Mouse (Mus musculus): ENCODE data around the gene Klk11.

Klk11 gene

GRCm38 (mm10) chr7:43774364-43774763 lies at the start of gene Klk11:
Gene Klk11 (plus strand): TSS chr7:43774604.
- no peak for DNase-seq (ENCODE audit: low spot score)

DNA sequence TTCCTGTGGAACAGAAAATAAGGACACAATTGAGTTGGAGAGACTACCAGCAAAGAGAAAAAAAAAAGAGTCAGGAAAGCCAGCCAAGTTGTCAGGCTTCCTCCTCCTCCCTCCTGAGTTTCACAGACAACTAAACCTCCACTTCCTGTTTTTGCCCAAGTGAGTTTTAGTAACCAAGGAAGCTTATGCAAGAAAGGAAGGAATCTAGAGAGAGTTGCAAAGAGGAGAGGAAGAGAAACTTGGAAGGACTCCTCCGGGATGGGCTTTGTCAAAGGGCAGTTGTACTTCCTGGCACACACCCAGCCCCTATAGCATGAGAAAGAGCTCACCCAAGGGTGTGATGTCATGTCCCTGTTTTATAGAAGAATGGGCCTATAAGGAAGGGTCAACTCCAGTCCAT lies 26.6 kb upstream of the Klk11 start:
- no peak for DNase-seq (ENCODE audit: low spot score)

GRCm38 (mm10) chr7:43752806-43753205 lies 21.6 kb upstream of the Klk11 start:
- DNase-seq (ENCODE audit: low spot score): no peak

DNA sequence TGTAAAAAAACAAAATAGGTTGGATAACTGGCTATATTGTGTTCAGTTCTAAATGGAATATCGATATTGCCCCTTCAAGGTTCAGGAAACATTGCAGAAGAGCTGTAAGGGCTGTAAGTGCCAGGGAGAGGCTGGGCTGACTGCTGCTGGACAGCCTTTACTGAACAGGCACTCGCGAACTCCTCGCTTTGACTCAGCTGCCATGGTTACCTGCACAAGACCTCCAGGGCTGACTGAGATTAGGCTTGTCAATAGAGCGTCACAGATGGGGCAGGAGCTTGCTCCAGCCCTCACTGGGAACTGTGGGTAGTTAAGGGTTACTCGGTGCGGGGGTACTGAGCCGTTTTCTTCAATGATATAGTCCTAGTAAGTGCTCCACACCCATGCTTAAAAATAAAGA lies 7.9 kb upstream of the Klk11 start:
- DNase-seq (ENCODE audit: low spot score): no peak

GRCm38 (mm10) chr7:43768597-43768996 lies 5.8 kb upstream of the Klk11 start, which contains the start of gene Klk12:
Gene Klk12 (plus strand): TSS chr7:43768897.
- no peak for DNase-seq (ENCODE audit: low spot score)

GRCm38 (mm10) chr7:43769636-43770035 lies 4.8 kb upstream of the Klk11 start:
- DNase-seq (ENCODE audit: low spot score): no peak

- DNase-seq (ENCODE audit: low spot score): no peak
These were observed 3.7 kb upstream of the Klk11 start for GRCm38 (mm10) chr7:43770701-43771100.

DNA sequence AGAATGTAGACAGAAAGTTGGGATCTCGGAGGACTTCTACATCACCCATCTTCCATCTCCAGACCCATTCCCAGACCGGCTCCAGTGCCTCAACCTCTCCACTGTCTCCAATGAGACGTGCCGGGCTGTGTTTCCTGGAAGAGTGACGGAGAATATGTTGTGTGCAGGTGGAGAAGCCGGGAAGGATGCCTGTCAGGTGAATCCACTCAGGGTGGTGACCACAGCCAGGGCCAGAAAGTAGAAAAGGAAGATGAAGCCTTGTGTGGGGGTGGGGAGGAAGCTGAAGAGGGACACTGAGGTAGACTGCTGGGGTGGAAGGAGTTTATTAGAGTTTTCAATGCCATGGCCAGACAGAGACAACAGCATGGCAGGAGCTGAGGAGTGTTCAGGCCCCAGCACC lies 2.5 kb upstream of the Klk11 start:
- DNase-seq (ENCODE audit: low spot score): no peak

DNA sequence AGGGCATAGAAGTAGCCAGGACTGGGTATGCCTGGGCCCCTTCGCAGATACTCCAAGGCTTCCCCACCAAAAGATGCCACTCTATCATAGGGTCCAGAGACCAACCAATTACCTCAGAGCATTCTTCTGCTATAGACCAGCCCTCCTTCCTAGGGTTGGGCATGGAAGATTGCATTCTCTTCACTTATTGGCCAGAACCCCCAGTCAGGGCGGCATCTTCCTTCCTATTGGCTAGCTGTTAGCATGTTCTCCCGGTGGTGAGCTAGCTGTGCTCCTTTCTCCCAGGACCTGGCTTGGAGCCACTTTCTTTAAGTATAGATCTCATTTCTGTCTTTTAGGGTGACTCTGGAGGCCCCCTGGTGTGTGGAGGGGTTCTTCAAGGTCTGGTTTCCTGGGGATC lies 1.5 kb upstream of the Klk11 start:
- DNase-seq (ENCODE audit: low spot score): no peak

DNA sequence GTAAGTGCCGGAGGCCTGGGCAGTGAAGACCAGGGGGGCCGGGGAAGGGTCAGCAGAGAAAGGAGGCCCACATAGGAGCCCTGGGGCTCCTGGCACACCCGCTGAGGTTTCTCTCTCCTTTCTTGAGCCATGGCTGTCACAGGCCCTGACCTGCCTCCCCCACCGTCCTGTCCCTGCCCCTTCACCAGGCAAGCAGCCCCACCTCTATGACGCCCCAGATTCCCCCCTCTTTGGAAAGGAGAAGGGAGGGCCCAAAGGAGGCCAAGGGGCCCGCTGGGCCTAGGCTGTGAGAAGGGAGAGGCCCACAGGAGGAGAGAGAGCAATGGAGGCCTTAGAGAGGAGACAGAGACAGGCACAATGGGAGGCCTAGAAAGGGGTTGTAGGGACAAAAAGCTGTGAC lies 398 bp downstream of the Klk11 start:
- DNase-seq (ENCODE audit: low spot score): no peak

DNA sequence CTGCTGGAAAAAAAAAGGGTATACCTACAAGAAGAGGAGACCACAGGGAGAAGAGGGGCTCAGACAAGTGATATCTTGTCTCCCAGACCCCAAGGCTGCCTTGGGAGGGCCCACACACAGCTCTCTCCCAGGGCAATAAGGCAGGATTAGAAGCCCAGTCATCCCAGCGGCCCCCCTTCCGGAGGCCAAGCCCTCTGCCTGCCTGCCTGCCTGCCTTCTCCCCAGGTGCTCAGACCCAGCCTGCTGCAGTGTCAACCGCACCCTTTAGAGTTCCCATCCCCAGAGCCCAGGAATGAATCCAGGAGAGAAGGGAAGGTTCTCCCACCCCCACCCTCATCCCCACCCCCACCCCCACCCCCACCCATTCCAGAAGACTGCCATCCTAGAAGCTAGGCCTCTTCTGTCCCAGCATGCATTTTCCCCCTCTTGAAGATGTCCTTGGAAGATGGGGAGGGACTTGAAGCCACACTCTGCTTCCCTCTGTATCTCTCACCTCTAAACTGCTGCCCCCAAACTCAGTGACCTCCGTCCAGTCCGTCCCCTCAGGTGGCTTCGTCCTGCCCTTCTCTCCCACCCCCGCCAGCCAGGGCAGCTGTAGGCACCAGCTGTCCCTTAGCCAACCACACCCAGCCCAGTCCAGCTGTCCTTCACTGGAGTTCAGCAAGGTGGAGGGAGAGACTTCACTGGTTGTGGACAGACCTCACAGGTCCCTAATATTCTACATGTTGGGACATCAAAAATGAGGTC lies 1.1 kb downstream of the Klk11 start:
- no peak for DNase-seq (ENCODE audit: low spot score)

GRCm38 (mm10) chr7:43776506-43776905 lies 2.1 kb downstream of the Klk11 start:
- DNase-seq (ENCODE audit: low spot score): no peak

- no peak for DNase-seq (ENCODE audit: low spot score)
These were observed 3.0 kb downstream of the Klk11 start for GRCm38 (mm10) chr7:43777423-43777822.

DNA sequence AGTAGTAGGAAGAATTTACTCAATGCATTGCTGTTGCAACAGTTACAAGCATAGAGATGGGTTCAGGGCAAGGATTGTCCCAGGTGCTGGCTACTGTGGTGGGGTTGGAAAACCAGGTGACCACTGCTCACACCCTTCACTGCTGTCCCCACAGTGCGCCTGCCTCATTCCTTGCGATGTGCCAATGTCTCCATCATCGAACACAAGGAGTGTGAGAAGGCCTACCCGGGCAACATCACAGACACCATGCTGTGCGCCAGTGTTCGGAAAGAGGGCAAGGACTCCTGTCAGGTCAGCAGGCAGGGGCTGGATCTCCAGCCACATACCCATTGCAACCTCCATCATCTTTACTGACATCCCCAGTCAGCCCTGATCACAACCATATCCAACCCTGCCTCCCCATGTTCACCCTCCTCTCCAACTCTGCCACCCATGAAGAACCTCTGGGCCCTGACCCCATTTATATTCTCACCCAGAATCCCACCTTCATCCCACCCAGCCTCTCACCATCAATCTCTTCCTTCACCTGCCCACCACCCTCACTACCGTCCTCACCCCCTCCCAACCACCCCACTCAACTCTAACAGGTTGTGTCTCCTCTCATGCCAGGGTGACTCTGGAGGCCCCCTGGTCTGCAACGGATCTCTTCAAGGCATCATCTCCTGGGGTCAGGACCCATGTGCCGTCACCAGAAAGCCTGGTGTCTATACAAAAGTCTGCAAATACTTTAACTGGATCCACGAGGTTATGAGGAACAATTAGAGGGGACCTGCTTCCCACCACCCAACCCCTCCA lies 4.0 kb downstream of the Klk11 start:
- DNase-seq (ENCODE audit: low spot score): no peak

- DNase-seq (ENCODE audit: low spot score): no peak
These were observed 5.8 kb downstream of the Klk11 start for GRCm38 (mm10) chr7:43780241-43780640.

GRCm38 (mm10) chr7:43780746-43781145 lies 6.3 kb downstream of the Klk11 start, which contains the start of gene Klk10:
Gene Klk10 (plus strand): TSS chr7:43781035.
- DNase-seq (ENCODE audit: low spot score): no peak

GRCm38 (mm10) chr7:43781541-43781940 lies 7.1 kb downstream of the Klk11 start:
- no peak for DNase-seq (ENCODE audit: low spot score)

DNA sequence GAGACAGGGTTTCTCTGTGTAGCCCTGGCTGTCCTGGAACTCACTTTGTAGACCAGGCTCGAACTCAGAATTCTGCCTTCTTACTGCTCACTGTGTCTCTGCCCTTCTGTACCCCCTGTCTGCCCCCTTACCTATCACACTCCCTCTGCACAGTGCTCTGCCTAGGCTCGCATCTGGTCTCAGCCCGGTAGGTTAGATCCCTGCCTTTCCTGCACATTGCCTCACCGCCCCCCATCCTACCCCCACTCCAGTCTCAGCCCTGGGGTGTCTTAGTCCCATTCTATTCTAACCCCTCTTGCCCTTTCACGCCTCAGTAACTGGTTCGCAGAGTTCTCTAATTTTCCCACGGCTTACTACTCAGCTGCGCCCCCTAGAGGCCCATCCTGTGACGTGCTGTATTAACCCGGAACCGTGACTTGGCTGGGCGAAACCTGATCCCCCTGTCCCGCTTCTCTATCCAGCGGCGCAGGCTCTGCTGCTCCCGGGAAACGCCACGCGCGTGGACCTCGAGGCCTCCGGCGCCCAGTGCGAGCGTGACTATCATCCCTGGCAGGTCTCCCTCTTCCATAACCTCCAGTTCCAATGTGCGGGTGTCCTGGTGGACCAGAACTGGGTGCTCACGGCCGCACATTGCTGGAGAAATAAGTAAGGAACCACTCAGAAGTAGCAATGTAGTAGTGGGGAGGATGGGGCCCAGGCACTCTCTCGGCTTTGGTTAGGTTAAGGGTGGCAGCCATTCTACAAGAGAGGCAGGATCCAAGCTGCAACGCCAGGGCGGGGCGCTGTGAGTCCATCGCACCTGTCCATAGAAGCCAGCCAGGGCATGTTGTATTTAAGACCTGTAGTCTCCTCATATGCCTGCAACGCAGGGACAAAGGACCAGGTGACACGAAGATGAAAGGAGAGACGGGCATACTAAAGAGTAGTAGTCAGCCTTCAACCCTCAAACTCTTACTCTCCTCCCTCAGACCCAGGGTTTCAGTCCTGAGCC lies 8.2 kb downstream of the Klk11 start:
- peak; percentile 66 for DNase-seq (ENCODE audit: low spot score)

DNA sequence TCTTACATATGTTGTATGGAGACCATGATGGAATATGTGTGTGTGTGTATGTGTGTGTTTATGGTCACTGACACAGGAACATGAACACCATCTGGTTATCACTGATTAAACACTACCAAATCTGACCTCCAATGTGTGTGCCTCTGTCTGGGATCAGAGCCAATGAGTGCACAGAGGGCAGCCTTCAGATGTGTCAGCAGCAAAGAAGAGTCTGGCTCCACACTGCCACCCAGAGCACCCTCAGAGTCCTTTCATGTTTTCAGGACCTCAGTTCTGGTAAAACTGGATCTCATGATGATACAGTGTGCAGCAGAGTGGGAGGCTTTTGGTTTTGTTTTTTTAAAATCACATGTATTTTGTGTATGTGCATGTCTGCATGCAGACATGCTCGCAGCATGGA lies 10.9 kb downstream of the Klk11 start:
- DNase-seq (ENCODE audit: low spot score): no peak

GRCm38 (mm10) chr7:43788096-43788495 lies 13.7 kb downstream of the Klk11 start:
- no peak for DNase-seq (ENCODE audit: low spot score)

DNA sequence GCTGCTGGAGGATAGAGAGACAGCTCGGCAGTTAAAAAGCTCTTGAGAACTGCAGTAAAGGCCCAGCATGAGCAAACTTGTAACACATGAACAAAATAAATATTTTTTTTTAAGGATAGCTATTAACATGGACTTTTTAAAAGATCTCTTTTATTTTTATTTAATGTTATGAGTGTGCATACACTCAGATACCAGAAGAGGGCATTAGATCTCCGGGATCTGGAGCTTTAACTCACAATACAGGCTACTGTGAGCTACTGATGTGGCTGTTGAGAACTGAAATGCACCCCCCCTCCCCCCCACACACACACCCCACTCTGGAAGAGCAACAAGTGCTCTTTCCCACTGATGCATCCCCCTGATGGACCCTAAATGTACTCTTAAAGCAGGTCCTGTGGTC lies 14.9 kb downstream of the Klk11 start:
- no peak for DNase-seq (ENCODE audit: low spot score)

DNA sequence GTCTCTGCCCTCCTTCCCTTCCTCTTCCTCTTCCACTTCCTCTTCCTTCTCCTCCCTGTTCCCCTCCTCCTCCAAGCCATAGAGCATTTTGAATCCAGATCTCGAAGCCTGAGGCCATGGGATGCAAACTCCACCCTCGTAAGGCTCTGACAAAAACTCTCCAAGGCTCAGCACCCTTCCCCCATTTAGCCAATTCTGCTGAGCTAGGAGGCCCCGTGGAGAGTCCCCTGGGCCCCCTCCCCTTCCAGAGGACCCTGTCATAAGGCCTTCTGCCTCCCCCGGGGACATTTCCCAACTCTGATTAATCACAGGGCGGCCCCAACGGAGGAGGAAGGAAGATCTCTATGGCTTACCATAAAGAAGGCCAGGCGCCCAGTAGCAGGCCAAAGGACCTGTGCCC lies 17.2 kb downstream of the Klk11 start, which contains the start of gene Klk9:
Gene Klk9 (plus strand): TSS at position 301 of the 400 bp plus-strand sequence.
- DNase-seq (ENCODE audit: low spot score): no peak
